Mouse (Mus musculus) spleen, postnatal 0 days (tissue): ENCODE results near the gene Syt13. TPM values are rescaled to one million over a fixed set of nuclear protein-coding genes. Genes with fewer than 3 reads are reported as not detected.

Source experiments
- polyA plus RNA-seq: library from polyadenylated mRNA; unstranded; fragments of >200 nt; fragmentation: Nextera tagmentation; extraction: Ambion mirVana; gene quantifications from 2 replicates; pipeline ENCODE4 v1.2.1, GENCODE M21; 2015

Syt13 gene
- 0.21 and 0.32 TPM in 2 replicates for polyA plus RNA-seq

GRCm38 (mm10) chr2:92914933-92915553 lies at the start of gene Syt13:
Gene Syt13, plus strand, starts transcription at chr2:92915098.

Other genes starting within 250 kb of the Syt13 start
- 3.4 and 3.5 TPM in 2 replicates for gene Prdm11, start 131.1 kb downstream of the Syt13 start, polyA plus RNA-seq